Mouse (Mus musculus) thymus, adult 2 months (tissue): ENCODE measurements at regions not wholly inside any gene's neighbourhood (a gene's known extent, or its start where the extent isn't known, plus 50 kb on each side); places are given as distances from the start of the nearest gene placed in this dataset.

Experiments used
- CTCF ChIP-seq: fragments of 200-500 bp; IDR thresholded peaks from 2 replicates; pipeline ENCODE4 v1.5.1; 2012; ENCODE audit warnings: mild to moderate bottlenecking, control low read depth, low read length, moderate library complexity, borderline replicate concordance; ENCODE audit not compliant: control insufficient read depth, poor library complexity, insufficient read depth; ENCODE audit errors: extremely low read depth
- POLR2A ChIP-seq: fragments of 200-500 bp; IDR thresholded peaks from 2 replicates; pipeline ENCODE4 v1.6.1; 2012; ENCODE audit warnings: mild to moderate bottlenecking, low read length, control low read depth, moderate library complexity; ENCODE audit not compliant: control insufficient read depth, poor library complexity, insufficient read depth; ENCODE audit errors: extremely low read depth

DNA sequence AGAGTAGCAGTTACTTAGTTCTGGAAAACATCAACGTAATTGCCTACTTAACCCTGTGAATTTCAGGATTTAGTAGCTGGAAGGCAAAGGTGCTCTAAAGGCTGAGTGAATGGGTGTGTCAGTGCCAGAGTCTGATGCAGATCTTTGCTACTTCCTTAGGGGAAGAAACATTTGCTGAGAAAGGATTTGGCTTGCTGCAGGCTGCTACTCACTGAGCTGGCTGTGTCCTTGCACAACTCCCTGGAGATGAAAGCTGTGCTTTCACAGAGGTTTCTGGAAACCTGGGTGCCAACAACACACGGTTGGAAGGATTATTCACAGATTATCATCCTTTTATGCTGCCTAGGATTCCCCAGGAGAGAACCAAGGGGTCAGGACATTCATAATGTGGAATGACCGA, 94.0 kb upstream of the Fut8 start:
- TF ChIP-seq POLR2A (no peak), CTCF (no peak)
